Mouse (Mus musculus) kidney, embryonic 15.5 days (tissue): ENCODE measurements around the gene Egfem1. TPM values are rescaled to one million over a fixed set of nuclear protein-coding genes. Genes with fewer than 3 reads are reported as not detected.

ENCODE experiments used
- ATAC-seq: fragments of 200-750 bp; cut with Nextera tagmentation; replicated peaks from 2 replicates; pipeline ENCODE4 v1.8.0; 2017; ENCODE audit warnings: moderate TSS enrichment; ENCODE audit not compliant: low FRiP score
- H3K27ac ChIP-seq: fragments of 300-500 bp; sonication (generic); 2 replicates; pipeline ENCODE4 v1.5.1; 2015; ENCODE audit warnings: mild to moderate bottlenecking, inconsistent platforms
- H3K27me3 ChIP-seq: fragments of 300-500 bp; sonication (generic); 2 replicates; pipeline ENCODE4 v1.6.1; 2015; ENCODE audit warnings: inconsistent platforms
- H3K36me3 ChIP-seq: fragments of 300-500 bp; sonication (generic); 2 replicates; pipeline ENCODE4 v1.6.1; 2015; ENCODE audit warnings: inconsistent platforms
- H3K4me1 ChIP-seq: fragments of 300-500 bp; sonication (generic); 2 replicates; pipeline ENCODE4 v1.6.1; 2015; ENCODE audit warnings: inconsistent platforms
- H3K4me2 ChIP-seq: fragments of 300-500 bp; sonication (generic); 2 replicates; pipeline ENCODE4 v1.6.1; 2015; ENCODE audit warnings: moderate library complexity, mild to moderate bottlenecking, inconsistent platforms
- H3K4me3 ChIP-seq: fragments of 300-500 bp; sonication (generic); replicated peaks from 2 replicates; pipeline ENCODE4 v1.5.1; 2015; ENCODE audit warnings: mild to moderate bottlenecking, inconsistent platforms
- H3K9ac ChIP-seq: fragments of 300-500 bp; sonication (generic); 2 replicates; pipeline ENCODE4 v1.6.1; 2015; ENCODE audit warnings: mild to moderate bottlenecking, inconsistent platforms
- H3K9me3 ChIP-seq: fragments of 300-500 bp; sonication (generic); replicated peaks from 2 replicates; pipeline ENCODE4 v1.6.1; 2016; ENCODE audit warnings: inconsistent platforms
- WGBS: fragments of 180-500 bp; shearing (Covaris S2); methylation state at CpG from one replicate; pipeline ENCODE4 v1.1.7; 2015; ENCODE audit warnings: mixed read lengths; 5-methylcytosine and 5-hydroxymethylcytosine counted together
- polyA plus RNA-seq: library from polyadenylated mRNA; unstranded; fragments of >200 nt; fragmentation: Nextera tagmentation; extraction: Ambion mirVana; gene quantifications from 2 replicates; pipeline ENCODE4 v1.2.1, GENCODE M21; 2015

The Egfem1 gene
- polyA plus RNA-seq: 1.1 and 1.4 TPM in 2 replicates

DNA sequence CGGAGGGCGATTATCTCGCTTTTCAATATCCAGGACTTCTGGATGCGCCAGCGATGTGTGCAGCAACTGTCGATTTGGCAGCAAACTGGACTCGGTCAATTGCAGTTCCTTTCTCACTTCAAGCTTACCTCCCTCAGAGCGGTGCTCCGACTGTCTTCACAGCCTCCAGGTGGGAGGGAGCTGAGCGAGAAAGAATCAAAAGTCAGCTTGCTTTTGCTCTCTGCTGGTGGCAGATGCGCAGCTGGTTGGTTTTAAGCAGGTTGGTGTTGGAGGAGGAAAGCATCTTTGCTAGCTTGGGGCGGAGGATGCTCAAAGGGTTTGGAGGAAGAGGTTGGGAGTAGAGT lies at the start of gene Egfem1:
Gene Egfem1, plus strand, starts transcription at position 72 of the 344 bp plus-strand sequence.
- H3K4me2 ChIP-seq: peak within 1 kb of the TSS; percentile 94
- peaks cover 63% of the 10 kb centered on the region for H3K27me3 ChIP-seq
- no peak within 1 kb of the TSS for H3K27ac ChIP-seq
- H3K4me3 ChIP-seq: peak within 1 kb of the TSS; percentile 51
- peak within 1 kb of the TSS; percentile 7; the same call in 1 of the 2 replicates for H3K9ac ChIP-seq
- 5% methylated on average over 12 of the region's 12 CpGs for WGBS
- H3K9me3 ChIP-seq: no peaks in the 10 kb centered on the region
- peak; percentile 4; the same call in 1 of the 2 replicates for ATAC-seq
- no peaks in the 10 kb centered on the region for H3K36me3 ChIP-seq
- peaks cover 18% of the 10 kb centered on the region for H3K4me1 ChIP-seq

DNA sequence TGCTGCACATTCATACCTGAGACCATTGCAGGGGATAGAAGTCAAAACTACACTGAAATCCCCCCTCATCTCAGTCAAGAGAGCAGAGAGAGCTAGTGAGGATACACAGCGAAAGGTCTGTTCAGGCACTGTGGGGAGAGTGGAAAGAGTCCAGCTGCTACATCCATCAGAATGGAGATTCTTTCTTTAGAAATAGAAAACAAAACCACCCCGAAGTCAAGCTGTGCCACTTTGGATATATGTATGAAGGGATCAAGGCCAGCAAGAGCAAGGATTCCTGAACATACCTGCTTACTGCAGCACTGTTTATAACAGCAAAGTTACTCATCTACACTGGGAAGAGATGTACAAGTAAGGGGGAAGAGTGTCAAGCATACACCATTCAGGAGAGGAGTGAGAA lies 48.7 kb upstream of the Egfem1 start:
- H3K4me1 ChIP-seq: no peaks in the 10 kb centered on the region
- 73% methylated on average over 2 of the region's 2 CpGs for WGBS
- no peaks in the 10 kb centered on the region for H3K9me3 ChIP-seq
- H3K27ac ChIP-seq: no peak overlapping the region
- H3K4me2 ChIP-seq: no peak overlapping the region
- no peak overlapping the region for H3K9ac ChIP-seq
- H3K4me3 ChIP-seq: no peak overlapping the region
- no peak for ATAC-seq
- H3K36me3 ChIP-seq: no peaks in the 10 kb centered on the region
- H3K27me3 ChIP-seq: no peaks in the 10 kb centered on the region

DNA sequence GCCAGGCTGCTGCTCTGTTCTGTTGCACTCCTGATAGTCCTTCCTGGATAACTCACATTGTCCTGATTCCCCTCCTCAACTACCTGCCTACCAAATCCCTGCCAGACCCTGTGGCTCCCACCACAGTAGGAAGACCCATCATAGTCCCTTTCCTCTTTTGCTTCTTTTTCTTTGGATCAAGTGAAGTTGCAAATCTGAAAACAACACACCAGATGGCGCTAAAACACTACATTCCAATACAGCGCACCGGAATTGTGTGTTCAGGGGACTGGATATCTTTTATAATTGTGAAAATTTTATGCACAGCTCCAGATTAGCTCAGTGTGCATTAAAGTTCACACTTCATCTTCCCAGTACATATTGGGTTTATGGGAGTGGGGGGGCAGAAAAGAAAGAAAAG lies 45.7 kb upstream of the Egfem1 start:
- Histone ChIP-seq H3K27me3 (no peaks in the 10 kb centered on the region), H3K9ac (no peak overlapping the region), H3K27ac (no peak overlapping the region), H3K4me2 (no peak overlapping the region), H3K36me3 (no peaks in the 10 kb centered on the region), H3K4me3 (no peak overlapping the region), H3K9me3 (no peaks in the 10 kb centered on the region), H3K4me1 (no peaks in the 10 kb centered on the region)
- 5% methylated on average over 3 of the region's 3 CpGs for WGBS
- ATAC-seq: no peak

GRCm38 (mm10) chr3:29036620-29037019 lies 45.2 kb upstream of the Egfem1 start:
- Histone ChIP-seq H3K4me3 (no peak overlapping the region), H3K4me1 (no peaks in the 10 kb centered on the region), H3K9ac (no peak overlapping the region), H3K27ac (no peak overlapping the region), H3K36me3 (no peaks in the 10 kb centered on the region), H3K4me2 (no peak overlapping the region), H3K9me3 (no peaks in the 10 kb centered on the region), H3K27me3 (no peaks in the 10 kb centered on the region)
- ATAC-seq: no peak

GRCm38 (mm10) chr3:29040064-29040463 lies 41.8 kb upstream of the Egfem1 start:
- Histone ChIP-seq H3K36me3 (no peaks in the 10 kb centered on the region), H3K9me3 (no peaks in the 10 kb centered on the region), H3K27ac (no peak overlapping the region), H3K4me3 (no peak overlapping the region), H3K9ac (no peak overlapping the region), H3K27me3 (no peaks in the 10 kb centered on the region), H3K4me1 (no peaks in the 10 kb centered on the region), H3K4me2 (no peak overlapping the region)
- 91% methylated on average over 7 of the region's 7 CpGs for WGBS
- ATAC-seq: no peak

DNA sequence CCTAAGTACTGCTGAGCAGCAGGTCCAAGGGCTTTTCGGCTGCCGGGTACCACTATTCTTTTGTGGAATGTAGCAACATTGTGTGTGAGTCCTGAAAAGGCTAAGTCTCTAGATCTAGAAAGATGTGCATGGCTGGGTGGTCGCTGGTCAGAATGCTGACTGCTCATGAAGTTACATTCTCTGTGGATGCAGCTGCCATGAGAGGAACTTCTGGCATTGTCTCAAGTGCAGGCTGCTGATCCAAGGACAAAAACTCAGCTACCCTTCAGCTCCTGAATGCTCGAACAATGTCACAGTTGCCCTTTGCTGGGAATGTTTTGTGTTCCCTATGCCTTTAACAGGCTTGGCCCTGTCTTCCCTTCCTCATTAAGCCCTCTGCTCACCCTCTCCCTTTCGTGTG lies 35.5 kb upstream of the Egfem1 start:
- H3K9ac ChIP-seq: no peak overlapping the region
- H3K4me3 ChIP-seq: no peak overlapping the region
- H3K27me3 ChIP-seq: no peaks in the 10 kb centered on the region
- H3K27ac ChIP-seq: no peak overlapping the region
- ATAC-seq: no peak
- WGBS: 78% methylated on average over 5 of the region's 5 CpGs
- no peaks in the 10 kb centered on the region for H3K36me3 ChIP-seq
- no peaks in the 10 kb centered on the region for H3K4me1 ChIP-seq
- H3K4me2 ChIP-seq: no peak overlapping the region
- no peaks in the 10 kb centered on the region for H3K9me3 ChIP-seq

- no peaks in the 10 kb centered on the region for H3K4me1 ChIP-seq
- H3K4me2 ChIP-seq: no peak overlapping the region
- 76% methylated on average over 14 of the region's 14 CpGs for WGBS
- H3K4me3 ChIP-seq: no peak overlapping the region
- no peak for ATAC-seq
- no peaks in the 10 kb centered on the region for H3K27me3 ChIP-seq
- no peak overlapping the region for H3K27ac ChIP-seq
- no peaks in the 10 kb centered on the region for H3K36me3 ChIP-seq
- no peaks in the 10 kb centered on the region for H3K9me3 ChIP-seq
- no peak overlapping the region for H3K9ac ChIP-seq
Measured at GRCm38 (mm10) chr3:29047273-29047932, 34.4 kb upstream of the Egfem1 start.

DNA sequence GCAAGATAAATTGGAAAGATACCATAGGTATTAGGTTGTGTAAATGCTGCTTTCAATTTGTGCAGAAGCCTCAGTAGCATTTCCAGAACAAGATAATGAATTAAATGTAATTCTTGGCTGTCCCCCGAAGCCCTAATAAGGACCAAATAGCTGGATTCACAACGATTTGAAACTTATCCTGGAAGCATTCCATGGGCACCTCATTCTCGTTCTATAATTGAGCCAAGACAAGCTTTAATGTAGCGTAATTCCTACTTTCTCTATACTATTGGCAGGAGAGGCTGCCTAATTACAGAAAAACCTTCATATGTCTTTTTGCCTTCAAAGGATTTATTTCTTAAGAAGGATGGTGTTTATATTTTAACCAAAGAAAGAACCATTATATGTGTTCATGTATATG lies 18.7 kb upstream of the Egfem1 start:
- H3K27me3 ChIP-seq: no peaks in the 10 kb centered on the region
- no peaks in the 10 kb centered on the region for H3K36me3 ChIP-seq
- no peaks in the 10 kb centered on the region for H3K4me1 ChIP-seq
- no peaks in the 10 kb centered on the region for H3K9me3 ChIP-seq
- no peak overlapping the region for H3K4me3 ChIP-seq
- H3K27ac ChIP-seq: no peak overlapping the region
- WGBS: 82% methylated on average over 4 of the region's 4 CpGs
- no peak for ATAC-seq
- H3K9ac ChIP-seq: no peak overlapping the region
- H3K4me2 ChIP-seq: no peak overlapping the region

- Histone ChIP-seq H3K4me2 (no peak overlapping the region), H3K9ac (no peak overlapping the region), H3K36me3 (no peaks in the 10 kb centered on the region), H3K4me1 (no peaks in the 10 kb centered on the region), H3K27ac (no peak overlapping the region), H3K4me3 (no peak overlapping the region), H3K27me3 (no peaks in the 10 kb centered on the region), H3K9me3 (no peaks in the 10 kb centered on the region)
- ATAC-seq: no peak
- WGBS: 80% methylated on average over 6 of the region's 6 CpGs
Measured at GRCm38 (mm10) chr3:29068428-29069098, 13.3 kb upstream of the Egfem1 start.

- no peaks in the 10 kb centered on the region for H3K36me3 ChIP-seq
- H3K9ac ChIP-seq: no peak overlapping the region
- H3K27me3 ChIP-seq: no peaks in the 10 kb centered on the region
- 81% methylated on average over 4 of the region's 4 CpGs for WGBS
- no peaks in the 10 kb centered on the region for H3K4me1 ChIP-seq
- H3K27ac ChIP-seq: no peak overlapping the region
- no peak overlapping the region for H3K4me2 ChIP-seq
- H3K9me3 ChIP-seq: no peaks in the 10 kb centered on the region
- ATAC-seq: no peak
- H3K4me3 ChIP-seq: no peak overlapping the region
Measured at GRCm38 (mm10) chr3:29071315-29071714, 10.5 kb upstream of the Egfem1 start.

- H3K9ac ChIP-seq: no peak overlapping the region
- peaks cover 18% of the 10 kb centered on the region for H3K4me1 ChIP-seq
- H3K4me2 ChIP-seq: peak overlapping the region; percentile 94
- no peak for ATAC-seq
- 15% methylated on average over 13 of the region's 13 CpGs for WGBS
- H3K4me3 ChIP-seq: peak overlapping the region; percentile 51
- no peaks in the 10 kb centered on the region for H3K9me3 ChIP-seq
- H3K36me3 ChIP-seq: no peaks in the 10 kb centered on the region
- no peak overlapping the region for H3K27ac ChIP-seq
- H3K27me3 ChIP-seq: peaks cover 61% of the 10 kb centered on the region
Measured at GRCm38 (mm10) chr3:29081517-29081916, 306 bp upstream of the Egfem1 start.

- peak overlapping the region; percentile 51 for H3K4me3 ChIP-seq
- peak; percentile 75 for ATAC-seq
- H3K9me3 ChIP-seq: no peaks in the 10 kb centered on the region
- no peak overlapping the region for H3K27ac ChIP-seq
- peak overlapping the region; percentile 94 for H3K4me2 ChIP-seq
- under 1% methylated on average over 49 of the region's 59 CpGs for WGBS
- H3K36me3 ChIP-seq: no peaks in the 10 kb centered on the region
- H3K27me3 ChIP-seq: peaks cover 63% of the 10 kb centered on the region
- H3K9ac ChIP-seq: peak overlapping the region; percentile 7; the same call in 1 of the 2 replicates
- H3K4me1 ChIP-seq: peaks cover 18% of the 10 kb centered on the region
Measured at GRCm38 (mm10) chr3:29082296-29082995, 623 bp downstream of the Egfem1 start.
